In genomic region chr5:35551855-35552837, GRCm38 (mm10) we compare ENCODE assay signal across 8 mouse cellular contexts. TPM values are rescaled to one million over a fixed set of nuclear protein-coding genes. Genes with fewer than 3 reads are reported as not detected.
DNase-seq lines count a peak whose midpoint lies in the region; ATAC-seq and TF ChIP-seq lines count a peak whose summit lies in the region.
"Had no signal": no experiment of that assay in that cellular context is flagged by ENCODE, and none has a peak within 500 bp of the region (broad histone marks: within the 10 kb centered on the region; RNA-seq: fewer than 3 reads in every experiment).

No protein-coding gene starts in this region.

- no peak overlapping the region for H3K9ac ChIP-seq in kidney, postnatal 0 days (ENCODE audit: low read depth, low read length)
- no peak overlapping the region for H3K9ac ChIP-seq in kidney, embryonic 14.5 days (ENCODE audit: low read depth, low read length)
- no peak overlapping the region for H3K9ac ChIP-seq in embryonic facial prominence, embryonic 14.5 days (ENCODE audit: low read depth, low read length)
- H3K9ac ChIP-seq: neural tube, embryonic 13.5 days had no signal

- 47% methylated on average over 7 of the region's 7 CpGs for WGBS in kidney, postnatal 0 days
- 51% methylated on average over 7 of the region's 7 CpGs for WGBS in kidney, embryonic 14.5 days
- WGBS in embryonic facial prominence, embryonic 14.5 days: 38% methylated on average over 7 of the region's 7 CpGs

- DNase-seq in kidney, postnatal 0 days (ENCODE audit: low spot score): peak; percentile 44
- peak; percentile 56 for DNase-seq in cerebellum, adult 11 months
- peak; percentile 50 for DNase-seq in embryonic facial prominence, embryonic 14.5 days (ENCODE audit: low spot score)
- peak; percentile 17 to 64 for DNase-seq in lung, postnatal 4 days
- DNase-seq in layer of hippocampus, adult 9-10 months (ENCODE audit: low spot score): no peak
- DNase-seq in thymus, postnatal 0 days (ENCODE audit: low spot score): no peak

- H3K4me1 ChIP-seq in kidney, postnatal 0 days (replicated peaks; ENCODE audit: insufficient read depth, low read length): no peaks in the 10 kb centered on the region
- no peaks in the 10 kb centered on the region for H3K4me1 ChIP-seq in kidney, embryonic 14.5 days (ENCODE audit: control insufficient read depth, insufficient read depth, low read length)
- peaks cover 9% of the 10 kb centered on the region; the same call in 1 of the 2 replicates for H3K4me1 ChIP-seq in embryonic facial prominence, embryonic 14.5 days (ENCODE audit: control insufficient read depth, insufficient read depth, low read length)

- no peak overlapping the region for H3K4me2 ChIP-seq in kidney, postnatal 0 days (ENCODE audit: low read length)
- no peak overlapping the region for H3K4me2 ChIP-seq in kidney, embryonic 14.5 days (replicated peaks; ENCODE audit: low read depth, low read length)
- H3K4me2 ChIP-seq in embryonic facial prominence, embryonic 14.5 days (ENCODE audit: low read depth, low read length): no peak overlapping the region
- H3K4me2 ChIP-seq: neural tube, embryonic 13.5 days had no signal

- no peak overlapping the region for H3K4me3 ChIP-seq in kidney, postnatal 0 days (replicated peaks; ENCODE audit: low read depth, low read length)
- H3K4me3 ChIP-seq in kidney, embryonic 14.5 days (ENCODE audit: low read length): no peak overlapping the region
- H3K4me3 ChIP-seq in embryonic facial prominence, embryonic 14.5 days (ENCODE audit: low read depth, low read length): no peak overlapping the region
- H3K4me3 ChIP-seq: neural tube, embryonic 13.5 days had no signal

- ATAC-seq in kidney, postnatal 0 days (replicated peaks; ENCODE audit: low FRiP score, low read depth): no peak
- ATAC-seq in kidney, embryonic 14.5 days (ENCODE audit: low FRiP score, low TSS enrichment): no peak
- ATAC-seq in embryonic facial prominence, embryonic 14.5 days (ENCODE audit: low read depth): peak; percentile 63; the same call in 1 of the 2 replicates

- no peaks in the 10 kb centered on the region for H3K27me3 ChIP-seq in kidney, postnatal 0 days (ENCODE audit: insufficient read depth, low read length)
- H3K27me3 ChIP-seq in kidney, embryonic 14.5 days (ENCODE audit: control insufficient read depth, insufficient read depth, low read length): no peaks in the 10 kb centered on the region
- H3K27me3 ChIP-seq in embryonic facial prominence, embryonic 14.5 days (replicated peaks; ENCODE audit: control insufficient read depth, insufficient read depth, low read length): no peaks in the 10 kb centered on the region
- H3K27me3 ChIP-seq: neural tube, embryonic 13.5 days had no signal

- no peak for TF ChIP-seq CTCF in kidney, postnatal 0 days (IDR thresholded peaks at IDR 0.05; ENCODE audit: low read depth)

- peaks cover 6% of the 10 kb centered on the region; the same call in 1 of the 2 replicates for H3K36me3 ChIP-seq in kidney, postnatal 0 days (ENCODE audit: insufficient read depth, low read length)
- H3K36me3 ChIP-seq in kidney, embryonic 14.5 days (ENCODE audit: control insufficient read depth, insufficient read depth, low read length): peaks cover 9% of the 10 kb centered on the region; the same call in 1 of the 2 replicates
- H3K36me3 ChIP-seq in embryonic facial prominence, embryonic 14.5 days (ENCODE audit: control insufficient read depth, insufficient read depth, low read length): peaks cover 20% of the 10 kb centered on the region

- H3K9me3 ChIP-seq in kidney, postnatal 0 days (replicated peaks; ENCODE audit: low read length): no peaks in the 10 kb centered on the region
- H3K9me3 ChIP-seq in kidney, embryonic 14.5 days (ENCODE audit: control insufficient read depth, low read length): no peaks in the 10 kb centered on the region
- H3K9me3 ChIP-seq in embryonic facial prominence, embryonic 14.5 days (ENCODE audit: control insufficient read depth, low read length): no peaks in the 10 kb centered on the region
- H3K9me3 ChIP-seq: neural tube, embryonic 13.5 days had no signal

- no peak overlapping the region for H3K27ac ChIP-seq in kidney, postnatal 0 days
- no peak overlapping the region for H3K27ac ChIP-seq in kidney, embryonic 14.5 days (ENCODE audit: low read depth, low read length)
- peak overlapping the region; percentile 44; the same call in 1 of the 2 replicates for H3K27ac ChIP-seq in embryonic facial prominence, embryonic 14.5 days (replicated peaks; ENCODE audit: low read depth, low read length)
- H3K27ac ChIP-seq: neural tube, embryonic 13.5 days had no signal

RNA-seq across cellular contexts. Expression of gene Trmt44, which starts 22.7 kb away (rescaled TPM):
- polyA plus RNA-seq in kidney, postnatal 0 days (2015; fragmentation: Nextera tagmentation; extraction: Ambion mirVana): 4.2 and 5.4 TPM in 2 replicates
- 7.9 and 10.2 TPM in 2 replicates for polyA plus RNA-seq in kidney, embryonic 14.5 days (2014; fragmentation: Nextera tagmentation; extraction: Ambion mirVana)
- 6.6 and 7.1 TPM in 2 replicates for polyA plus RNA-seq in embryonic facial prominence, embryonic 14.5 days (2014; fragmentation: Nextera tagmentation; extraction: Ambion mirVana)
- 6.0 TPM in 2 replicates for polyA plus RNA-seq in thymus, postnatal 0 days (2015; fragmentation: Nextera tagmentation; extraction: Ambion mirVana)

RNA-seq across cellular contexts. Expression of gene Cpz, which starts 26.6 kb away (rescaled TPM):
- polyA plus RNA-seq in kidney, postnatal 0 days (2015; fragmentation: Nextera tagmentation; extraction: Ambion mirVana): 4.7 and 6.0 TPM in 2 replicates
- 1.5 and 2.1 TPM in 2 replicates for polyA plus RNA-seq in kidney, embryonic 14.5 days (2014; fragmentation: Nextera tagmentation; extraction: Ambion mirVana)
- polyA plus RNA-seq in embryonic facial prominence, embryonic 14.5 days (2014; fragmentation: Nextera tagmentation; extraction: Ambion mirVana): 18.9 and 20.4 TPM in 2 replicates
- polyA plus RNA-seq in thymus, postnatal 0 days (2015; fragmentation: Nextera tagmentation; extraction: Ambion mirVana): 0.60 and 0.72 TPM in 2 replicates

RNA-seq across cellular contexts. Expression of gene Acox3, which starts 30.7 kb away (rescaled TPM):
- 15.0 and 15.5 TPM in 2 replicates for polyA plus RNA-seq in kidney, postnatal 0 days (2015; fragmentation: Nextera tagmentation; extraction: Ambion mirVana)
- 8.3 and 13.1 TPM in 2 replicates for polyA plus RNA-seq in kidney, embryonic 14.5 days (2014; fragmentation: Nextera tagmentation; extraction: Ambion mirVana)
- 11.8 and 13.4 TPM in 2 replicates for polyA plus RNA-seq in embryonic facial prominence, embryonic 14.5 days (2014; fragmentation: Nextera tagmentation; extraction: Ambion mirVana)
- 15.2 TPM in 2 replicates for polyA plus RNA-seq in thymus, postnatal 0 days (2015; fragmentation: Nextera tagmentation; extraction: Ambion mirVana)

Comparison
In these comparisons a context has a peak if more than half of its experiments do, and no peak if none do; other contexts are left out.
1. DNase-seq: peak in kidney, postnatal 0 days (single experiment), cerebellum, adult 11 months (single experiment), embryonic facial prominence, embryonic 14.5 days (single experiment) and lung, postnatal 4 days (2 of 2); none in layer of hippocampus, adult 9-10 months (single experiment) and thymus, postnatal 0 days (single experiment).